Mouse (Mus musculus): ENCODE measurements at regions not wholly inside any gene's neighbourhood (a gene's known extent, or its start where the extent isn't known, plus 50 kb on each side); places are given as distances from the start of the nearest gene placed in this dataset.

- TF ChIP-seq POLR2A (IDR thresholded peaks at IDR 0.05; ENCODE audit: borderline replicate concordance, insufficient read depth, low read length) (no peak), CTCF (IDR thresholded peaks at IDR 0.05; ENCODE audit: borderline replicate concordance, insufficient read depth, low read depth, low read length) (no peak)
Measured at GRCm38 (mm10) chr19:20243817-20244216, 146.9 kb downstream of the Anxa1 start.
